Mouse (Mus musculus) C2C12 (cell line): ENCODE results near the gene Phospho1.

Source experiments
- CTCF ChIP-seq: IDR thresholded peaks from one replicate; pipeline ENCODE4 v1.5.1; 2011; ENCODE audit not compliant: control insufficient read depth, insufficient read depth, insufficient read length
- MAX ChIP-seq: IDR thresholded peaks from one replicate; pipeline ENCODE4 v1.6.1; 2011; ENCODE audit warnings: mild to moderate bottlenecking, control low read depth
- MYOD1 ChIP-seq: IDR thresholded peaks from one replicate; pipeline ENCODE4 v1.6.1; 2011; ENCODE audit warnings: low read depth; ENCODE audit not compliant: control insufficient read depth, insufficient read length
- MYOG ChIP-seq: IDR thresholded peaks from one replicate; pipeline ENCODE4 v1.6.1; 2011; ENCODE audit not compliant: control insufficient read depth, insufficient read length; ENCODE audit errors: extremely low read depth
- USF1 ChIP-seq: IDR thresholded peaks from one replicate; pipeline ENCODE4 v1.6.1; 2011; ENCODE audit warnings: low read depth, mild to moderate bottlenecking, control low read depth, moderate library complexity

DNA sequence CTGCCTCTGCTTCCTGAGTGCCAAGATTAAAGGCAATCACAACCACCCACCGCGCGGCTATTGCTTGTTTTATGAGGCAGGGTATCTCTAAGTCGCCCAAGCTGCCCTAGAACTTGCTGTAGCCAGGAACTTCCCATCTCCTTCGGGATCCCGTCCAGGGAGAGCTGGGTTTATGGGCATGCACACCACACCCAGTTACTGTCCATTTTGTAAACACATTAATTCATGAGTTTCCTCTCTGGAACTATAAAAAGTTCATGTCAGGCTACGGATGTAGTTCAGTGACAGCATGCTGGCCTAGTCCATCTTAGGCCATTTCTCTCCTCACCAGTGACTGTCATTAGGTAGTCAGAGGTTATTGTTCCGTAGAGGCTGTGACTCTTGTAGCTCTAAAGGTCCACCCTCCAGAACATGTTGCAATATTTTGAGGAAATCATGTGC lies 34.8 kb upstream of the Phospho1 start:
- TF ChIP-seq CTCF (no peak), USF1 (no peak), MAX (no peak), MYOG (no peak), MYOD1 (no peak)
